Mouse (Mus musculus) heart, embryonic 16.5 days (tissue): ENCODE data around the gene Gm12184. TPM values are rescaled to one million over a fixed set of nuclear protein-coding genes. Genes with fewer than 3 reads are reported as not detected.
"Not testable (repeated sequence)": the region's sequence is repeated elsewhere in the genome, so short reads cannot be mapped to it uniquely, and the experiment has no call there.

ENCODE experiments used
- ATAC-seq: fragments of 200-750 bp; cut with Nextera tagmentation; replicated peaks from 2 replicates; pipeline ENCODE4 v1.8.0; 2017; ENCODE audit warnings: moderate number of reproducible peaks; ENCODE audit not compliant: insufficient read depth, low FRiP score; ENCODE audit errors: extremely low read depth
- H3K27ac ChIP-seq: fragments of 300-500 bp; sonication (generic); 2 replicates; pipeline ENCODE4 v1.5.1; 2014; ENCODE audit warnings: mild to moderate bottlenecking, low read length, control low read depth, moderate library complexity
- H3K27me3 ChIP-seq: fragments of 300-500 bp; sonication (generic); 2 replicates; pipeline ENCODE4 v1.6.1; 2014; ENCODE audit warnings: low read length, mixed read lengths; ENCODE audit not compliant: control insufficient read depth, insufficient read depth
- H3K36me3 ChIP-seq: fragments of 300-500 bp; sonication (generic); 2 replicates; pipeline ENCODE4 v1.6.1; 2014; ENCODE audit not compliant: control insufficient read depth, insufficient read depth
- H3K4me1 ChIP-seq: fragments of 300-500 bp; sonication (generic); 2 replicates; pipeline ENCODE4 v1.6.1; 2014; ENCODE audit warnings: low read length, mixed read lengths; ENCODE audit not compliant: control insufficient read depth, insufficient read depth
- H3K4me2 ChIP-seq: fragments of 300-500 bp; sonication (generic); 2 replicates; pipeline ENCODE4 v1.6.1; 2014; ENCODE audit warnings: low read depth, mild to moderate bottlenecking, control low read depth, low read length
- H3K4me3 ChIP-seq: fragments of 300-500 bp; sonication (generic); 2 replicates; pipeline ENCODE4 v1.5.1; 2014; ENCODE audit warnings: mild to moderate bottlenecking, control low read depth, low read length
- H3K9ac ChIP-seq: fragments of 300-500 bp; sonication (generic); 2 replicates; pipeline ENCODE4 v1.6.1; 2014; ENCODE audit warnings: low read length, control low read depth
- H3K9me3 ChIP-seq: fragments of 300-500 bp; sonication (generic); replicated peaks from 2 replicates; pipeline ENCODE4 v1.6.1; 2016; ENCODE audit warnings: low read length; ENCODE audit not compliant: control insufficient read depth
- WGBS: fragments of 180-500 bp; shearing (Covaris S2); extraction: QIAGEN DNeasy Blood & Tissue Kit; methylation state at CpG from one replicate; pipeline ENCODE4 v1.1.7; 2014; 5-methylcytosine and 5-hydroxymethylcytosine counted together
- polyA plus RNA-seq: library from polyadenylated mRNA; unstranded; fragments of >200 nt; fragmentation: Nextera tagmentation; extraction: Ambion mirVana; gene quantifications from 2 replicates; pipeline ENCODE4 v1.2.1, GENCODE M21; 2015

The Gm12184 gene
- polyA plus RNA-seq, 1 experiment from 2014 or later, result 0.66 TPM

DNA sequence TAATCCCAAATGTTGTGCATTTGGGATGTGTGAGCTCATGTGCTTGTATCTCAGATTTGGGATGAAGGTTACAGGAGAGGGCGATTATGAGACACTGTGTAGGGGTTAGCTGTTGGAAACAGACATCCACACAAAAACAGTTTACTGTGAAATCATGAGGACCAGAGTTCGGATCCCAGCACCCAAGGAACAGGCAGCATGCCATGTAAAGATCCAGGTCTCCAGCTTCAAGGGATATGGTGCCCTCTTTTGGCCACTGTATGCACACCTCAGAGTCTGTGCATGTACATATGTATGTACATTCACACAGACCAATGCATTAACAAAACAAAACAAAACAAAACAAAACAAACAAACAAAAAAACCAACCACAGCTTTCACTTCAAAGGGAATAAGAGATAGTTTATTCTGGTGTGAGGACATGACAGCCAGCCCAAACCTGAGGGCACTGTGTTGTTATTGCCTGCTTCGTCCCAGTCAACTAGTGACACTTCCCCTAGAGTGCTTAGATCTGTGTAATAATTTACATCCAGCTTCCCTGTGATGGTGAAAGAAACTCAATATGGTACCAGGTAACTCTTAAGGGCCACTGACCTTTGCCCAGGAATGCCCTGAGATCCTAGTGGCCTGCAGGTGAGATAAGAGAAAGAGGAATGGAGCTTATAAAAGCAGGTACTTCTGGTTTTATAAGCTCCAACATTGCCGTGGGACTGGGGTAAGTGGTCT is 25.0 kb upstream of the Gm12184 start:
- Histone ChIP-seq H3K27ac (no peak overlapping the region), H3K4me3 (no peak overlapping the region), H3K36me3 (no peaks in the 10 kb centered on the region), H3K9ac (no peak overlapping the region), H3K9me3 (no peaks in the 10 kb centered on the region), H3K27me3 (no peaks in the 10 kb centered on the region; the same call in 1 of the 2 replicates), H3K4me1 (peaks cover 16% of the 10 kb centered on the region), H3K4me2 (no peak overlapping the region)
- 83% methylated on average over 4 of the region's 4 CpGs for WGBS
- ATAC-seq, result no peak

DNA sequence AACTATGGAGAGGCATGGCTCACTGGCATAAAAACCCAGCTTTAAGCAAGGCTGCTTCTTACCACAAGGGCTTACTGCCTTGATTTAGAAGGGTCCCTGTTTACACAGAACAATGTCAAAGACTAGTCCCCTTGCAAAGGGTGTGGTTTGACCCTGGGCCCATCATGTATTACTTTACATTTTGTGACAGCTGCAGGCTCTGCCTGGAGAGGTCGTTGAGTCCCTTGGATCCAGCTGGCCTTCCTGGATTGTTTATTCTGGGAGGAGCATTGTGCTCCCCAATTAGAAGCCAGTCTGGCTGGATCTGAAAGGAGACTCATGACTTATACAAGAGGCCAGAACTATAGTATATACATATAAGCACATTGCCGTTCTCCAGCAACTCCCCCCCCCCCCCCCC is 23.8 kb upstream of the Gm12184 start:
- WGBS, result 45% methylated on average over 2 of the region's 2 CpGs
- no peak overlapping the region for H3K4me3 ChIP-seq
- no peaks in the 10 kb centered on the region for H3K36me3 ChIP-seq
- no peak for ATAC-seq
- no peak overlapping the region for H3K4me2 ChIP-seq
- H3K4me1 ChIP-seq, result peaks cover 16% of the 10 kb centered on the region
- no peaks in the 10 kb centered on the region for H3K9me3 ChIP-seq
- no peaks in the 10 kb centered on the region; the same call in 1 of the 2 replicates for H3K27me3 ChIP-seq
- H3K27ac ChIP-seq, result no peak overlapping the region
- H3K9ac ChIP-seq, result no peak overlapping the region

DNA sequence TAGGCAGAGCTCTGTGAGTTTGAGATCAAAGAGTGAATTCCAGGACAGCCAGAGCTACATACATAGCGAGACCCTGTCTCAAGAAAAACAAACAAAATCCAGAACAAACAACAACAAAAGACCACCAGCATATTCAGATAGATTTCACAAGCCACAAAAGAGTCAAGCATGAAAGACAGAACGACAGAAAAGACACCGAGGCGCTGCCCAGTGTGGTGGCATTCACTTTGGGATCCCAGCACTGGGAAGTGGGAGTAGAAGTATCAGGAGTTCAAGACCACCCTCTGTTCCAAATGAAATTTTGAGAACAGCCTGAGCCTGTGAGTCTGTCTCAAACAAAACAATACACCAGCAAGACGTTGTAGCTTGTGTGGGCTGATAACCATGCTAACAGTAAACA is 20.4 kb upstream of the Gm12184 start:
- H3K4me2 ChIP-seq, result no peak overlapping the region
- no peaks in the 10 kb centered on the region for H3K4me1 ChIP-seq
- WGBS, result 62% methylated on average over 5 of the region's 5 CpGs
- H3K36me3 ChIP-seq, result no peaks in the 10 kb centered on the region
- no peak overlapping the region for H3K27ac ChIP-seq
- H3K4me3 ChIP-seq, result no peak overlapping the region
- H3K9ac ChIP-seq, result no peak overlapping the region
- no peaks in the 10 kb centered on the region for H3K9me3 ChIP-seq
- no peaks in the 10 kb centered on the region; the same call in 1 of the 2 replicates for H3K27me3 ChIP-seq
- ATAC-seq, result no peak

DNA sequence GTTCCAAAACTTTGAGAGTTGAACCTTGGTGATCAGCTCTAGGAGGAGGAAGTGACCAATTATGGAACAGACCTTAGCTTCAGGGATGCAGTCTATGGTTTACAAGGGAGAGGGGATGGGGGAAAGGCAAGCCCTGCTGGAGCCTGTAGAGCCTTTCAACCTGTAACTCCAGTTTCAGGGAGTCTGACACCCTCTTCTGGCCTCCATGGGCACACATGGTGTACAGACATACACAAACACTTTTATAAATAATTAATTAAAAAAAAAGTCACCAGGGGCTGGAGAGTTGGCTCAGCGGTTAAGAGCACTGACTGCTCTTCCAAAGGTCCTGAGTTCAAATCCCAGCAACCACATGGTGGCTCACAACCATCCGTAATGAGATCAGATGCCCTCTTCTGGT is 19.9 kb upstream of the Gm12184 start:
- WGBS, result 72% methylated on average over 2 of the region's 2 CpGs
- H3K9ac ChIP-seq, H3K27me3 ChIP-seq, H3K36me3 ChIP-seq, H3K4me1 ChIP-seq, H3K4me3 ChIP-seq, H3K27ac ChIP-seq, H3K4me2 ChIP-seq, ATAC-seq, H3K9me3 ChIP-seq: not testable (repeated sequence)

DNA sequence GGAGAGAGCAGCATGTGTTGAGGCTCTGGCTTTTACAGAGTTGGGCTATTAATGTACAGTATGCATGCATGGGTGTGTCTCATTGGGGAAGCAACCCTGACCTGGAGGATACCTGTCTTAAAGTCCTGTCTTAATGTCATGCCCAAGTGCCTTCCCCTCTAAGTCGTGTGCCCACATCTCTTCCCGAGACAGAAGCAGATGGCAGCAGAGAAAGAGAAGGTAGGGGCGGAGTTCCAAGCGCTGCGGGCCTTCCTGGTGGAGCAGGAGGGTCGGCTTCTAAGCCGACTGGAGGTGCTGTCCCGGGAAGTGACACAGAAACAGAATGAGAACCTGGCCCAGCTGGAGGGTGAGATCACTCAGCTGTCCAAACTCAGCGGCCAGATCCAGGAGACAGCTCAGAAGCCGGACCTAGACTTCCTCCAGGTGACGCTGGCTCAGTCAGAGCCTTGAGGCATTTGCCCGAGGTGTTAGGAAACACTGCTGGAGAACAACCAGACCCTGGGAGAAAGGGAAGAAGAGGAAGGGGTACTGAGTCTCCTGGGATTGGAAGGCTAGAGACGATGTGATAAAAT is 18.9 kb upstream of the Gm12184 start:
- Histone ChIP-seq H3K27ac (no peak overlapping the region), H3K4me3 (no peak overlapping the region), H3K9me3 (no peaks in the 10 kb centered on the region), H3K4me1 (no peaks in the 10 kb centered on the region), H3K27me3 (no peaks in the 10 kb centered on the region; the same call in 1 of the 2 replicates), H3K4me2 (no peak overlapping the region), H3K36me3 (no peaks in the 10 kb centered on the region), H3K9ac (no peak overlapping the region)
- no peak for ATAC-seq
- whole genome bisulfite sequencing, result 32% methylated on average over 13 of the region's 13 CpGs

DNA sequence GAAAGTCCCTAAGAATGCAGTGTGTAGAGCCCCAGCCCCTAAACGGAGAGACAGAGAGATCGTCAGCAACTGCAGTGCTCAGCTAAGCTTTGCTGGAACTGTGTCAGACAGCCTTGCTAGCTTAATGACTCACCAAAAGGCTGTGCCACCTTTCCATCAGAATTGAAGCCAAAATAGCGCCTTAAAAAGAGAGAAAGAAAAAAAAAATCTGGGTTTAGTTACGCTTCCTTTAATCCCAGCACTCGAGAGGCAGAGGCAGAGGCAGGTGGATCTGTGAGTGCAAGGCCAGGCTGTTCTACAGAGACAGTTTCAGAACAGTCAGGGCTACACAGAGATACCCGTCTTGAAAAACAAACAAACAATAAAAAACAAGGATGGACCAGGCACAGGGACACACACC is 17.9 kb upstream of the Gm12184 start:
- H3K4me1 ChIP-seq, result no peaks in the 10 kb centered on the region
- no peaks in the 10 kb centered on the region; the same call in 1 of the 2 replicates for H3K27me3 ChIP-seq
- no peak overlapping the region for H3K4me3 ChIP-seq

DNA sequence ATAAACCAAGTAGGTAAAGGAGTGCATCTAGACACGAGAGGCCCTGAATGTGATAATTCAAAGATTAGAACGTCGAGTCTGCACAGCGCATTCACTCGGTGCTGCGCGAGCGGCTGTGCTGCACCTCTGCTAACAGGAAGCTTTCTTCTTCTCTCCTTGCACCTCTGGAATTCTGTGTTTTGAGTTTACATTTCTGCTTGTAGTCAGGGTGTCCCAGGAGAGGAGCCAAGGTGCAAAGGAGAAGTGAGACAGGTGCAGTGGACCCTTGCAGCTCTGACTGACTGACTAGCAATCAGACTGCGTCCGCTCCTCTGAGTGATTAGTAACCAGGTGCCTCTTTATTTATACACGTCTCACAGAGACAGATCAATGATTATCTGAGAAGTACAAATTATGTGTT is 16.7 kb upstream of the Gm12184 start:
- no peak overlapping the region for H3K9ac ChIP-seq
- H3K4me2 ChIP-seq, result no peak overlapping the region
- 75% methylated on average over 11 of the region's 11 CpGs for WGBS
- H3K4me3 ChIP-seq, result no peak overlapping the region
- H3K36me3 ChIP-seq, result no peaks in the 10 kb centered on the region
- H3K27me3 ChIP-seq, result no peaks in the 10 kb centered on the region
- no peaks in the 10 kb centered on the region for H3K9me3 ChIP-seq
- H3K27ac ChIP-seq, result no peak overlapping the region
- ATAC-seq, result no peak
- H3K4me1 ChIP-seq, result peaks cover 6% of the 10 kb centered on the region

More for the DNA sequence above, 17.9 kb upstream of the Gm12184 start:
- Histone ChIP-seq H3K9me3 (no peaks in the 10 kb centered on the region), H3K27ac (no peak overlapping the region), H3K9ac (no peak overlapping the region), H3K4me2 (no peak overlapping the region), H3K36me3 (no peaks in the 10 kb centered on the region)
- WGBS, result 61% methylated on average over 6 of the region's 6 CpGs
- ATAC-seq, result no peak

DNA sequence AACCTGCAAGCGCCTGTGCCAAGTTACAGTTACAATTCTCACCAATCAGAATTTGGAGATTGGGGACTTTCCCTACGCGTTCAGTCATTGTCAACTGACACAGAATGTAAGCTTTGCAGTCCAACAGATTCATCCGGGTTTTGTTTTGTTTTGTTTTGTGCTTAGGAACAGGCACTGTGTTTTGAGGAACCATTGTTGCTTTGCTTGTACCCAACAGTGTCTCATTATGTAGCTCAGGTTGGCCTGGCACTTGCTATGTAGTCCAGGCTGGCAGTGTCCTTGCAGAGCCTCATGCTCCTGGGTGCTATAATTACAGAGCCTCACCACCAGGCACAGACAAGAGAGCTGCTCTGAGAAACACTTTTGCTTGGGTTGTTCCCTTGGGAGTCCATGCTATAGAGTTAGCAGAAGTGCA is 15.9 kb upstream of the Gm12184 start:
- WGBS, result 75% methylated on average over 4 of the region's 4 CpGs
- Histone ChIP-seq H3K27ac (no peak overlapping the region), H3K9me3 (no peaks in the 10 kb centered on the region), H3K4me1 (peaks cover 7% of the 10 kb centered on the region), H3K36me3 (no peaks in the 10 kb centered on the region), H3K4me2 (no peak overlapping the region), H3K27me3 (no peaks in the 10 kb centered on the region), H3K9ac (no peak overlapping the region), H3K4me3 (no peak overlapping the region)
- no peak for ATAC-seq

DNA sequence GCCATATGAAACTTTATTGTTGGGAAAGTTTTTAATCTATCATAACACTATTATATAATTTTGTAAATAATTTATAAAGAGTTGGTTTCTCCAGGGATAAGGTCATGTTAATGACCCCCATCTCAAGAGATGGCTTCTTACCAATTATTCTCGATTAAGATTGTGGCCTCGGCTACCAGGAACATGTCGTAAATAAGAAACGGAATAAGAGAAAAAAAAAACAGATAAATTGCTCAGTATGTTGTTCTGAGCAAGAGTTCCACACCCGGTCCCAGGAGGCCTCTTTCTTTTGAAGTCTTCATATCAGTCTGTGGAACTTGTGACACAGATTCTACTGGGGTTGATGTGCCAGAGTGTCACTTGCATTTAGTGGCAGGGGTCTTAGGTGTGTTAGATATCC is 14.8 kb upstream of the Gm12184 start:
- Histone ChIP-seq H3K4me2 (no peak overlapping the region), H3K4me3 (no peak overlapping the region), H3K27me3 (no peaks in the 10 kb centered on the region), H3K27ac (no peak overlapping the region), H3K4me1 (peaks cover 11% of the 10 kb centered on the region), H3K9ac (no peak overlapping the region), H3K36me3 (no peaks in the 10 kb centered on the region), H3K9me3 (no peaks in the 10 kb centered on the region)
- no peak for ATAC-seq
- 81% methylated on average over 5 of the region's 5 CpGs for WGBS
